Mouse (Mus musculus): ENCODE data around the gene Cnksr3. TPM values are rescaled to one million over a fixed set of nuclear protein-coding genes. Genes with fewer than 3 reads are reported as not detected.

Gene Cnksr3
- polyA plus RNA-seq, 1 experiment from 2014 or later, result 5.2 TPM

GRCm38 (mm10) chr10:7077971-7078370 is 134.1 kb downstream of the Cnksr3 start:
- DNase-seq (ENCODE audit: low spot score), result no peak

- DNase-seq (ENCODE audit: low spot score), result no peak
Measured at GRCm38 (mm10) chr10:7077389-7077808, 134.6 kb downstream of the Cnksr3 start.

- DNase-seq (ENCODE audit: low spot score), result no peak
Measured at GRCm38 (mm10) chr10:7076662-7077211, 135.3 kb downstream of the Cnksr3 start.

GRCm38 (mm10) chr10:7076201-7076600 is 135.8 kb downstream of the Cnksr3 start:
- peak; percentile 48 for DNase-seq (ENCODE audit: low spot score)

- DNase-seq (ENCODE audit: low spot score), result no peak
Measured at GRCm38 (mm10) chr10:7075661-7076060, 136.4 kb downstream of the Cnksr3 start.

GRCm38 (mm10) chr10:7074231-7074630 is 137.8 kb downstream of the Cnksr3 start:
- DNase-seq (ENCODE audit: low spot score), result no peak

GRCm38 (mm10) chr10:7070924-7071323 is 141.1 kb downstream of the Cnksr3 start:
- no peak for DNase-seq (ENCODE audit: low spot score)

- no peak for DNase-seq (ENCODE audit: low spot score)
Measured at GRCm38 (mm10) chr10:7070100-7070835, 141.8 kb downstream of the Cnksr3 start.

GRCm38 (mm10) chr10:7069090-7069489 is 142.9 kb downstream of the Cnksr3 start:
- no peak for DNase-seq (ENCODE audit: low spot score)

Other genes with a start within 250 kb of the Cnksr3 start
- gene Ipcef1, start 159.8 kb downstream of the Cnksr3 start, polyA plus RNA-seq (2015; fragmentation: Nextera tagmentation; extraction: Ambion mirVana), result 5.5 and 6.4 TPM in 2 replicates